Mouse (Mus musculus): ENCODE measurements at regions not wholly inside any gene's neighbourhood (a gene's known extent, or its start where the extent isn't known, plus 50 kb on each side); places are given as distances from the start of the nearest gene placed in this dataset.

- TF ChIP-seq POLR2A (IDR thresholded peaks at IDR 0.05; ENCODE audit: control insufficient read depth, extremely low read depth, insufficient read depth, low read length, poor library complexity): no peak
- no peak for TF ChIP-seq CTCF (IDR thresholded peaks at IDR 0.05; ENCODE audit: borderline replicate concordance, control insufficient read depth, extremely low read depth, insufficient read depth, low read length, poor library complexity)
Observed at GRCm38 (mm10) chr4:75386271-75386938, 108.3 kb upstream of the Dmac1 start.
